Mouse (Mus musculus) neutrophil, adult 5-6 weeks (primary cell): ENCODE data around the gene Nfe2l2. TPM values are rescaled to one million over a fixed set of nuclear protein-coding genes. Genes with fewer than 3 reads are reported as not detected.
"Not testable (repeated sequence)": the region's sequence is repeated elsewhere in the genome, so short reads cannot be mapped to it uniquely, and the experiment has no call there.

Source experiments
- ATAC-seq: fragments of 151-379, 151-347 bp; 2 replicates; pipeline ENCODE4 v1.8.0; 2017; ENCODE audit warnings: mild to moderate bottlenecking, moderate TSS enrichment; ENCODE audit not compliant: insufficient number of reproducible peaks, poor library complexity, low FRiP score, severe bottlenecking; ENCODE audit errors: extremely low read depth
- total RNA-seq: library from RNA; stranded (forward); fragments of 200-1000 nt; gene quantifications from 2 replicates; pipeline ENCODE4 v1.2.3, GENCODE M21; 2017

Nfe2l2 gene
- total RNA-seq, 1 experiment from 2014 or later, result 138 TPM

GRCm38 (mm10) chr2:75658727-75659628 lies 45.5 kb downstream of the Nfe2l2 start, which contains the start of gene Hnrnpa3:
Hnrnpa3 (plus strand) TSS chr2:75659261.
- ATAC-seq, result peak; percentile 88

- ATAC-seq, result no peak
Measured at GRCm38 (mm10) chr2:75657907-75658691, 46.3 kb downstream of the Nfe2l2 start.

- no peak for ATAC-seq
Measured at GRCm38 (mm10) chr2:75656924-75657323, 47.5 kb downstream of the Nfe2l2 start.

- ATAC-seq, result no peak
Measured at GRCm38 (mm10) chr2:75654679-75655078, 49.8 kb downstream of the Nfe2l2 start.

- no peak for ATAC-seq
Measured at GRCm38 (mm10) chr2:75653150-75653549, 51.3 kb downstream of the Nfe2l2 start.

GRCm38 (mm10) chr2:75650437-75650836 lies 54.0 kb downstream of the Nfe2l2 start:
- no peak for ATAC-seq

GRCm38 (mm10) chr2:75645251-75645650 lies 59.2 kb downstream of the Nfe2l2 start:
- 0 out of 2 replicates have a peak, but pooled peaks have one; percentile 4 for ATAC-seq

GRCm38 (mm10) chr2:75643950-75644349 lies 60.5 kb downstream of the Nfe2l2 start:
- peak; percentile 24; the same call in 1 of the 2 replicates for ATAC-seq

- peak; percentile 31; the same call in 1 of the 2 replicates for ATAC-seq
Measured at GRCm38 (mm10) chr2:75642795-75643550, 61.5 kb downstream of the Nfe2l2 start.

- ATAC-seq, result not testable (repeated sequence)
Measured at GRCm38 (mm10) chr2:75642312-75642711, 62.1 kb downstream of the Nfe2l2 start.

GRCm38 (mm10) chr2:75639535-75639934 lies 64.9 kb downstream of the Nfe2l2 start:
- not testable (repeated sequence) for ATAC-seq

GRCm38 (mm10) chr2:75637822-75638221 lies 66.6 kb downstream of the Nfe2l2 start:
- not testable (repeated sequence) for ATAC-seq

- no peak for ATAC-seq
Measured at GRCm38 (mm10) chr2:75637361-75637760, 67.1 kb downstream of the Nfe2l2 start.

GRCm38 (mm10) chr2:75637055-75637304 lies 67.5 kb downstream of the Nfe2l2 start:
- not testable (repeated sequence) for ATAC-seq

GRCm38 (mm10) chr2:75636261-75637054 lies 68.0 kb downstream of the Nfe2l2 start:
- ATAC-seq, result peak; percentile 90; the same call in 1 of the 2 replicates

GRCm38 (mm10) chr2:75634431-75634830 lies 70.0 kb downstream of the Nfe2l2 start:
- ATAC-seq, result not testable (repeated sequence)

GRCm38 (mm10) chr2:75633784-75634183 lies 70.7 kb downstream of the Nfe2l2 start:
- ATAC-seq, result no peak

GRCm38 (mm10) chr2:75633381-75633780 lies 71.1 kb downstream of the Nfe2l2 start:
- no peak for ATAC-seq
